ENCODE assay signal across 7 mouse cellular contexts in the genomic region with DNA sequence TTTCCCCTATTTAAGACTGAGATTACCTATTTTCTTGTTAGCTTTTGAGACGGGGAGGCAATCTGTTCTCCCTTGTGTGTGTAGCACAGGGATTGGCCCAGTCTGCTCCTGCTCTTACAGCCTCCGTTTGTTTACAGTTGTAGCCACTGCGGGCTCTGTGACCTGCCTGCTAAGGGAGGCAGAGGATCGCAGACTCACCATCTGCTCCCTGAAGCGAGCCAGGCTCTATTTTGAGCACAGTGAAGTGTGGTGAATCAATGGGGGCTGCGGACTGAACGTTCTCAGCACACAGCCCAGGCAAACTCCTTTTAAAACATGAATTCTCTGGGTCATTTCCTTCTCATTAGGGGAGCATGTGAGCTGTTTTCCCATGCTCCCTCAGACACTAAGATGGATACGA. TPM values are rescaled to one million over a fixed set of nuclear protein-coding genes. Genes with fewer than 3 reads are reported as not detected.
DNase-seq lines count a peak whose midpoint lies in the region; TF ChIP-seq lines count a peak whose summit lies in the region.

No protein-coding gene starts in this region.

- TF ChIP-seq CTCF in left cerebral cortex, adult 2 months (IDR thresholded peaks at IDR 0.05): no peak

- peak; percentile 41 for DNase-seq in ovary, postnatal 36 days (ENCODE audit: low spot score)
- DNase-seq in ovary, postnatal 14 days (ENCODE audit: low spot score): no peak
- peak; percentile 37 to 55 for DNase-seq in frontal cortex, postnatal 10 days (ENCODE audit: low spot score in 2 of 2)
- peak; percentile 26 to 28 for DNase-seq in left cerebral cortex, adult 2 months (ENCODE audit: extremely low spot score in 1 of 2, low spot score in 2 of 2)
- DNase-seq in right cerebral cortex, postnatal 36 days (ENCODE audit: low spot score in 2 of 2): peak; percentile 43 to 50
- DNase-seq in adrenal gland, postnatal 10 days: no peak
- no peak for DNase-seq in adrenal gland, adult 8-10 months

- H3K27ac ChIP-seq in left cerebral cortex, adult 2 months: peak overlapping the region; percentile 9; the same call in 1 of the 2 replicates

- no peak overlapping the region for H3K4me3 ChIP-seq in left cerebral cortex, adult 2 months

- intact Hi-C loops in left cerebral cortex, adult 2 months (cut with DNase I): no loop called here

RNA-seq across cellular contexts. Expression of a gene that starts 27.4 kb away (rescaled TPM):
- 1 to 10 TPM; 1.4 to 1.8 TPM for total RNA-seq in left cerebral cortex, adult 2 months (2021)
- 1 to 10 TPM; 5.1 to 6.0 TPM for total RNA-seq in adrenal gland, postnatal 10 days (2021)
- under 1 TPM; 0.66 to 0.90 (median 0.89) TPM for total RNA-seq in adrenal gland, adult 8-10 months (2022)

RNA-seq across cellular contexts. Expression of a gene that starts 31.5 kb away (rescaled TPM):
- total RNA-seq in left cerebral cortex, adult 2 months (2021): 10 to 100 TPM; 15.5 to 18.2 TPM
- 10 to 100 TPM; 20.7 to 22.8 TPM for total RNA-seq in adrenal gland, postnatal 10 days (2021)
- total RNA-seq in adrenal gland, adult 8-10 months (2022): 10 to 100 TPM; 16.8 to 35.0 (median 24.4) TPM

RNA-seq across cellular contexts. Expression of a gene that starts 35.1 kb away (rescaled TPM):
- 10 to 100 TPM; 50.3 to 51.2 TPM for total RNA-seq in left cerebral cortex, adult 2 months (2021)
- total RNA-seq in adrenal gland, postnatal 10 days (2021): 10 to 100 TPM; 62.8 to 68.3 TPM
- total RNA-seq in adrenal gland, adult 8-10 months (2022): 100 to 1,000 TPM in 1 of 4 experiments, 10 to 100 TPM in 3; 59.5 to 127 (median 77.8) TPM

Comparison
In these comparisons a context has a peak if more than half of its experiments do, and no peak if none do; other contexts are left out.
1. DNase-seq: peak in ovary, postnatal 36 days (single experiment), frontal cortex, postnatal 10 days (2 of 2), left cerebral cortex, adult 2 months (2 of 2) and right cerebral cortex, postnatal 36 days (2 of 2); none in ovary, postnatal 14 days (single experiment), adrenal gland, postnatal 10 days (single experiment) and adrenal gland, adult 8-10 months (single experiment).